Mouse (Mus musculus): ENCODE measurements at regions not wholly inside any gene's neighbourhood (a gene's known extent, or its start where the extent isn't known, plus 50 kb on each side); places are given as distances from the start of the nearest gene placed in this dataset.
A peak's percentile ranks its signal among the peaks of the same experiment; 100 is the strongest.

DNA sequence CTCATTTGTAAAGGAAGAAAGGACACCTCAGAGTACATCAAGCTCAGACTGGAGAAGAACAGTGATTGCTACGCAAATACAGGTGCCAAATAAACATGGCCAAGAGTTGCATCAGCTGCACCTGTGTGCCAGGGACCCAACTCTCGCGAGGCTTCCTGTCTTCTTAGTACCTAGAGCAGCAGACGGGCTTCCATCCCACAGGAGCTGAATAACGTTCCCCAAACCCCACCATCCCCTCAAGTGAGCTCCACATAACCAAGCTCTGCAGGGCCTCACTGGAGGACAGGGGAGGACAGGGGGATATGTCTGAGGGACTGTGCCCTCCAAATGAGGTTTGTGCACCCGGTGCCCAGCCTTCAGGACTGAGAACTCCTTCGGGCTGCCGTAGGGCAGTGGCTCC is 305.5 kb downstream of the Cbln4 start:
- TF ChIP-seq CTCF (IDR thresholded peaks at IDR 0.05; ENCODE audit: extremely low read depth, insufficient read length, insufficient replicate concordance, low read depth, low read length) = no peak
- TF ChIP-seq POLR2A (IDR thresholded peaks at IDR 0.05; ENCODE audit: low read depth, low read length) = no peak
- Histone ChIP-seq H3K27me3 (ENCODE audit: control insufficient read depth, insufficient read depth, low read length) (no peaks in the 10 kb centered on the region), H3K4me3 (ENCODE audit: low read depth, low read length) (no peak overlapping the region), H3K4me1 (ENCODE audit: control insufficient read depth, insufficient read depth, insufficient read length, low read length) (peaks cover 3% of the 10 kb centered on the region; the same call in 1 of the 2 replicates), H3K36me3 (ENCODE audit: control insufficient read depth, insufficient read depth, low read length) (no peaks in the 10 kb centered on the region), H3K27ac (ENCODE audit: insufficient read depth, low read depth, low read length) (no peak overlapping the region)
- 91% methylated on average over 8 of the region's 8 CpGs for WGBS

DNA sequence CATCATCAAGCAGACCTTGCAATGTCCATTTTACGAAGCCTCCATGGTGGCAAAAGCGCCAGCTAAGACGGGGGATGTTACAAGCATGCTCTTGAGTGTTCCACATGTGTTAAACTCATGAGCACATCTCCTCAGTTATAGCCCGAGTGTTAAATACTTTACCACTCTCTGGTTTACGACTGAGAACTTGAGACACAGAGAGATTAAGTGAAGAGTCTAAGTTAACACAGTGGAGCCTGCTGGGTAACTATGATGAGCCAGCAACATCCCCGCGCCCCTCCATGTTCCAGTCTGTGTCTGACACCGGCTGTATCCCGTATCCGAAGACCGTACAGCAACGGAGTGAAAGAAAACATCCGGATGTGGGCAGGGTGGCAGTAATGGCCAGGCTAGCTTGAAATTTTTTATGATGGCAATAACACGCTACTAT is 308.2 kb downstream of the Cbln4 start:
- H3K27me3 ChIP-seq (ENCODE audit: control insufficient read depth, insufficient read depth, low read length) = no peaks in the 10 kb centered on the region
- WGBS = 30% methylated on average over 14 of the region's 14 CpGs
- TF ChIP-seq POLR2A (IDR thresholded peaks at IDR 0.05; ENCODE audit: low read depth, low read length) (no peak), CTCF (IDR thresholded peaks at IDR 0.05; ENCODE audit: extremely low read depth, insufficient read length, insufficient replicate concordance, low read depth, low read length) (no peak)

DNA sequence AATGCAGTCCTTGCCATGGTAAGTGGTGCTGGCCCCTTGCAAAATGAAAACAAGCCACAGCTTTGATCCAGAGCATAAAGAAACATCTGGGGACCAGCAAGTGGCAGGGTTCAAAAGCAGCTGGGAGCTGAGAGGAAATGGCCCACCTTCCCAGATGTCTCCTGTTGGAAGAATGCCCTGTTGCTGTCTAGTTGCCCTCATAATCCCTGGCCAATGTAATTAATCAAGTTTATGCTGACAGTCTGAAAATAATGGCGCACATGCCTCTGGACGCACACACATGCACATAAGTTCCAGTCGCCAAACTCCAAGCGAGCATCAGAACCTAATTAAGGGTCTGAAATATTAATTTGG is 308.7 kb downstream of the Cbln4 start:
- 59% methylated on average over 4 of the region's 4 CpGs for WGBS
- no peaks in the 10 kb centered on the region for H3K36me3 ChIP-seq (ENCODE audit: control insufficient read depth, insufficient read depth, low read length)
- no peaks in the 10 kb centered on the region for H3K27me3 ChIP-seq (ENCODE audit: control insufficient read depth, insufficient read depth, low read length)
- no peak overlapping the region for H3K4me3 ChIP-seq (ENCODE audit: low read depth, low read length)
- peaks cover 10% of the 10 kb centered on the region for H3K4me1 ChIP-seq (ENCODE audit: control insufficient read depth, insufficient read depth, insufficient read length, low read length)
- no peak overlapping the region for H3K27ac ChIP-seq (ENCODE audit: insufficient read depth, low read depth, low read length)
- TF ChIP-seq POLR2A (IDR thresholded peaks at IDR 0.05; ENCODE audit: low read depth, low read length) = no peak
- no peak for TF ChIP-seq CTCF (IDR thresholded peaks at IDR 0.05; ENCODE audit: extremely low read depth, insufficient read length, insufficient replicate concordance, low read depth, low read length)

More for the DNA sequence above, 308.2 kb downstream of the Cbln4 start:
- Histone ChIP-seq H3K36me3 (ENCODE audit: control insufficient read depth, insufficient read depth, low read length) (no peaks in the 10 kb centered on the region), H3K27ac (ENCODE audit: insufficient read depth, low read depth, low read length) (no peak overlapping the region), H3K4me3 (ENCODE audit: low read depth, low read length) (peak overlapping the region; percentile 33), H3K4me1 (ENCODE audit: control insufficient read depth, insufficient read depth, insufficient read length, low read length) (peaks cover 10% of the 10 kb centered on the region)

DNA sequence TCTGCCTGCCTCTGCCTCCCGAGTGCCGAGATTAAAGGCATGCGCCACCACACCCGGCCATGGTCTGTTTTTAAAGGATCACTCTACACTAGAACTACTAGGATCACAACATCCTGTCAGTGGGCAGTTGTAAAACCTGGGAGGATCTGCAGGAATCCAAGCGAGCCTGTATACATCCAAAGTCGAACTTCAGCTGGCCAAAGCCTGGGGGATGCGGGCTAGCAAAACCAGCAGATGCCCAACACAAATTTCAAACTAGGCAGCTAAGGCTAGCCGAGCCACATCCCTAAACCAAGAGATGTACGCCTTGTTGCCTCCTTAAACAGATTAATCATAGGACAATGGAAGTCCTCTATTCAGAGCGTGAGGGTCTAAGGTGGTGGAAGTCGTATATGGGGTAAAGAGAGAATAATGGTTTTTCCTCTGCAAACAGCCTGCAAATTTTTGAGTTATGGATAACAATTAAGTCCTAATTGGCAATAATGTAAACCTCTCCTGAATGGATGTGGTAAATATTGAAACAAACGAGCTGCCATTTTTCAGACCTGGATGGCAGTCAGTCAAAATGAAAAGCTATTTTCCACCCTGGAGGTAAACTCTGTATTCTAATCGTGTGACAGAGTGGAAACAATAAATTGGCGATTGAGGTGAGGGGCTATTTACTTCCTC is 309.2 kb downstream of the Cbln4 start:
- Histone ChIP-seq H3K36me3 (ENCODE audit: control insufficient read depth, insufficient read depth, low read length) (no peaks in the 10 kb centered on the region), H3K27ac (ENCODE audit: insufficient read depth, low read depth, low read length) (no peak overlapping the region), H3K4me1 (ENCODE audit: control insufficient read depth, insufficient read depth, insufficient read length, low read length) (peaks cover 10% of the 10 kb centered on the region), H3K4me3 (ENCODE audit: low read depth, low read length) (no peak overlapping the region), H3K27me3 (ENCODE audit: control insufficient read depth, insufficient read depth, low read length) (no peaks in the 10 kb centered on the region)
- 80% methylated on average over 14 of the region's 14 CpGs for WGBS
- TF ChIP-seq POLR2A (IDR thresholded peaks at IDR 0.05; ENCODE audit: low read depth, low read length) = no peak
- no peak for TF ChIP-seq CTCF (IDR thresholded peaks at IDR 0.05; ENCODE audit: extremely low read depth, insufficient read length, insufficient replicate concordance, low read depth, low read length)

DNA sequence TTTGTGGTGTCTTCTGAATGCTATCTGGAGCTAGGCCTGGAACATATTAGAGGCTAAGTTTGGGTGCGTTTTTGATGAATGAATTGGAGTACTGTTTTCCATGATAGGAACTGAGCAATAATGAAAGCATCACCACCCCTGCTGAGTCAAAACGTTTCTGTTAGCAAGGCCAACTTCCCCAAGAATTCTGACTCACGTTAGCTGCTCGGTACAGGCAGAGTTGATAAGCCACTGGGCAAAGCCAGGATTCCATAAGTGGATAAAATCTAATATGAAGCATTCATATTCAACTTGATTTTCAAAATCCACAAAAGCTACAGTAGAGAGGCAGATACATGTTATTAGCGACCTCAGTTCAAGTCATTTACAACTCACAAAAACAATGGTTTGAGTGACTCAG is 324.0 kb downstream of the Cbln4 start:
- no peak for TF ChIP-seq CTCF (IDR thresholded peaks at IDR 0.05; ENCODE audit: extremely low read depth, insufficient read length, insufficient replicate concordance, low read depth, low read length)
- TF ChIP-seq POLR2A (IDR thresholded peaks at IDR 0.05; ENCODE audit: low read depth, low read length) = no peak
- WGBS = 39% methylated on average over 5 of the region's 5 CpGs
- Histone ChIP-seq H3K27me3 (ENCODE audit: control insufficient read depth, insufficient read depth, low read length) (no peaks in the 10 kb centered on the region), H3K36me3 (ENCODE audit: control insufficient read depth, insufficient read depth, low read length) (no peaks in the 10 kb centered on the region), H3K4me3 (ENCODE audit: low read depth, low read length) (no peak overlapping the region), H3K27ac (ENCODE audit: insufficient read depth, low read depth, low read length) (peak overlapping the region; percentile 52), H3K4me1 (ENCODE audit: control insufficient read depth, insufficient read depth, insufficient read length, low read length) (peaks cover 2% of the 10 kb centered on the region; the same call in 1 of the 2 replicates)

DNA sequence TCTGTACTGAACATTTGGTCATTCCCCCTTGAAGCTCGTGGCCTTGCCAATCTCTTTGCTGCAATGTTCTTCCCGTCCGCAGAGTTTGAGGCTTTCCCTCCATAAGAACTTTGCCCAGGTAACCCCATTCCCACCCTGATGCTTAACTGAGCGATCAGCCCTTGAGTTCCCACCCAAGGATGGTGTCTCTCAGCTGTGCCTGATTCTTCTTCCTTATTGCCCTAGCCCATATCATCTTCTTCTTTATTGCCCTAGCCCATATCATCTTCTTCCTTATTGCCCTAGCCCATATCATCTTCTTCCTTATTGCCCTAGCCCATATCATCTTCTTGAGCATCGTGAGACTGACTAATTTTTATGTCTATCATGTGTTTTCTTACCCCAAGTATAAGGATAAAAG is 324.4 kb downstream of the Cbln4 start:
- no peaks in the 10 kb centered on the region for H3K36me3 ChIP-seq (ENCODE audit: control insufficient read depth, insufficient read depth, low read length)
- TF ChIP-seq POLR2A (IDR thresholded peaks at IDR 0.05; ENCODE audit: low read depth, low read length) (no peak), CTCF (IDR thresholded peaks at IDR 0.05; ENCODE audit: extremely low read depth, insufficient read length, insufficient replicate concordance, low read depth, low read length) (no peak)
- peak overlapping the region; percentile 52 for H3K27ac ChIP-seq (ENCODE audit: insufficient read depth, low read depth, low read length)
- peaks cover 2% of the 10 kb centered on the region; the same call in 1 of the 2 replicates for H3K4me1 ChIP-seq (ENCODE audit: control insufficient read depth, insufficient read depth, insufficient read length, low read length)
- H3K27me3 ChIP-seq (ENCODE audit: control insufficient read depth, insufficient read depth, low read length) = no peaks in the 10 kb centered on the region
- no peak overlapping the region for H3K4me3 ChIP-seq (ENCODE audit: low read depth, low read length)
- 26% methylated on average over 5 of the region's 5 CpGs for WGBS

DNA sequence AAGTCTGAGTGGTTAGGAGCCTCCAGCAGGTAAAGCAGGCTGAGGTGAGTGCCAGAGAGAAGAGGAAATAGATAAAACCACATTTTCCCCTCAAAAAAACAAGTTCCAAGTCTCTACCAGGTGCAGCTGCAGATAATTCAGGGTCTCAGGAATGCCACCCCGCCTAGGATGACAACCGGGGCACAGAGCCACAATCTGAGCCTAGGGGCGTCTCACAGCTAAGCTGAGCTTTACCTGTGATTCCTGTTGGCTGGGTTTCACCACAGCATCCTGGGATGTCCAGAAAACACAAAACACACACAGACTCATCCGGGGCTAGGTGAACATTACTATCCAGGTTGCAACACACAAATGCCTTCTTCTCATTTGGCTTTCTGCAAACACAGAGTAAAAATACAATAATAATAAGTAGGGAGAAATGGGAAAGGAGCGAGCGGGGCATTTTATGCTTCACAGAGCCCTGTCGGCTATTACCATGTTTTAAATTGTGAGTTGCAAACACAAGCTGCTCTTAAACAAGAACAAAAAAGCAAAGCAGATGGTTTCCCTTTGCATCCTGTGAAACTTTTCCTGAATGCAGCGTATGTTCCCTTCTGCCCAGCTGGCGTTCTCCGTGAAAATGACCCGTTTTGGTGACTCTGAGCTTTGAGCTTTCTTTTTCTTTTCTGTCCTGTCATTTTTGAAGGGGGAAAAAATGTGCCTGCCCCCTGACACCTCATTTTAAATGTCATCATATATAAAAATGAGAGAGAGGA is 330.3 kb downstream of the Cbln4 start:
- Histone ChIP-seq H3K36me3 (ENCODE audit: control insufficient read depth, insufficient read depth, low read length) (no peaks in the 10 kb centered on the region), H3K4me3 (ENCODE audit: low read depth, low read length) (no peak overlapping the region), H3K27ac (ENCODE audit: insufficient read depth, low read depth, low read length) (no peak overlapping the region), H3K27me3 (ENCODE audit: control insufficient read depth, insufficient read depth, low read length) (no peaks in the 10 kb centered on the region), H3K4me1 (ENCODE audit: control insufficient read depth, insufficient read depth, insufficient read length, low read length) (no peaks in the 10 kb centered on the region)
- TF ChIP-seq CTCF (IDR thresholded peaks at IDR 0.05; ENCODE audit: extremely low read depth, insufficient read length, insufficient replicate concordance, low read depth, low read length) (no peak), POLR2A (IDR thresholded peaks at IDR 0.05; ENCODE audit: low read depth, low read length) (no peak)
- WGBS = 82% methylated on average over 11 of the region's 11 CpGs
